Mouse (Mus musculus) liver, embryonic 14.5 days (tissue): ENCODE results near the gene Serpinf1. TPM values are rescaled to one million over a fixed set of nuclear protein-coding genes. Genes with fewer than 3 reads are reported as not detected.

Experiments
- ATAC-seq: fragments of 200-750 bp; cut with Nextera tagmentation; 2 replicates; pipeline ENCODE4 v1.8.0; 2017; ENCODE audit warnings: moderate number of reproducible peaks, mild to moderate bottlenecking, moderate library complexity; ENCODE audit not compliant: insufficient read depth
- DNase-seq, 3 experiments: peaks; one replicate each; pipeline ENCODE4 v3.0.0-alpha.2; 2012 to 2013; ENCODE audit warnings: low read depth in 3 of 3, low spot score in 3 of 3
- H3K27ac ChIP-seq: fragments of 300-500 bp; sonication (generic); 2 replicates; pipeline ENCODE4 v1.5.1; 2014; ENCODE audit warnings: moderate library complexity, mild to moderate bottlenecking, control low read depth, inconsistent platforms
- H3K27me3 ChIP-seq: fragments of 300-500 bp; sonication (generic); 2 replicates; pipeline ENCODE4 v1.6.1; 2014; ENCODE audit warnings: mild to moderate bottlenecking, low read length, moderate library complexity; ENCODE audit not compliant: control insufficient read depth, insufficient read depth
- H3K36me3 ChIP-seq: fragments of 300-500 bp; sonication (generic); replicated peaks from 2 replicates; pipeline ENCODE4 v1.6.1; 2014; ENCODE audit warnings: low read depth; ENCODE audit not compliant: control insufficient read depth, insufficient read depth
- H3K4me1 ChIP-seq, 2 experiments: fragments of 200-500 bp in 1 of 2; fragments of 300-500 bp in 1 of 2; sonication (generic) in 1 of 2; replicated peaks; 2 replicates each; pipeline ENCODE4 v1.6.1; 2012 to 2014; ENCODE audit warnings: antibody characterized with exemption in 1 of 2, inconsistent platforms in 1 of 2, low read length in 1 of 2; ENCODE audit not compliant: control insufficient read depth in 2 of 2, insufficient read depth in 2 of 2
- H3K4me2 ChIP-seq: fragments of 300-500 bp; sonication (generic); 2 replicates; pipeline ENCODE4 v1.6.1; 2014; ENCODE audit warnings: low read depth, mild to moderate bottlenecking, control low read depth, moderate library complexity
- H3K4me3 ChIP-seq, 2 experiments: fragments of 200-500 bp in 1 of 2; fragments of 300-500 bp in 1 of 2; sonication (generic) in 1 of 2; 2 replicates each; pipeline ENCODE4 v1.5.1; 2012 to 2014; ENCODE audit warnings: low read depth in 2 of 2, low read length in 2 of 2, mild to moderate bottlenecking in 2 of 2, control low read depth in 1 of 2, inconsistent platforms in 1 of 2, moderate library complexity in 1 of 2; ENCODE audit not compliant: insufficient read depth in 1 of 2
- H3K9ac ChIP-seq: fragments of 300-500 bp; sonication (generic); replicated peaks from 2 replicates; pipeline ENCODE4 v1.6.1; 2014; ENCODE audit warnings: mild to moderate bottlenecking, control low read depth, moderate library complexity
- H3K9me3 ChIP-seq: fragments of 300-500 bp; sonication (generic); 2 replicates; pipeline ENCODE4 v1.6.1; 2016; ENCODE audit warnings: low read length, mixed read lengths; ENCODE audit not compliant: control insufficient read depth
- CTCF ChIP-seq: IDR thresholded peaks from 2 replicates; pipeline ENCODE4 v1.5.1; 2016; ENCODE audit warnings: antibody characterized with exemption, low read depth, control low read depth
- EP300 ChIP-seq: IDR thresholded peaks from 2 replicates; pipeline ENCODE4 v1.6.1; 2016; ENCODE audit warnings: antibody characterized with exemption, low read depth
- WGBS: fragments of 180-500 bp; shearing (Covaris S2); extraction: QIAGEN DNeasy Blood & Tissue Kit; methylation state at CpG from one replicate; pipeline ENCODE4 v1.1.7; 2014; ENCODE audit not compliant: insufficient replicate concordance; 5-methylcytosine and 5-hydroxymethylcytosine counted together
- microRNA counts: library from miRNA; unstranded; fragments of <30 nt; microRNA quantifications from one replicate; lab custom pipeline; 2016
- microRNA-seq: library from miRNA; unstranded; fragments of <30 nt; microRNA quantifications from one replicate; pipeline ENCODE4, GENCODE M21; 2016
- polyA plus RNA-seq, 2 experiments: library from polyadenylated mRNA; depleted of rRNA in 1 of 2; stranded (reverse) in 1 of 2; unstranded in 1 of 2; fragments of >200 nt; fragmentation: Nextera tagmentation in 1 of 2; extraction: Ambion mirVana in 1 of 2; gene quantifications; 2 replicates each; pipeline versions ENCODE4 v1.2.1 to v1.2.3; 2012 to 2014

Gene Serpinf1
- polyA plus RNA-seq, 2 experiments: 104 to 145 TPM

DNA sequence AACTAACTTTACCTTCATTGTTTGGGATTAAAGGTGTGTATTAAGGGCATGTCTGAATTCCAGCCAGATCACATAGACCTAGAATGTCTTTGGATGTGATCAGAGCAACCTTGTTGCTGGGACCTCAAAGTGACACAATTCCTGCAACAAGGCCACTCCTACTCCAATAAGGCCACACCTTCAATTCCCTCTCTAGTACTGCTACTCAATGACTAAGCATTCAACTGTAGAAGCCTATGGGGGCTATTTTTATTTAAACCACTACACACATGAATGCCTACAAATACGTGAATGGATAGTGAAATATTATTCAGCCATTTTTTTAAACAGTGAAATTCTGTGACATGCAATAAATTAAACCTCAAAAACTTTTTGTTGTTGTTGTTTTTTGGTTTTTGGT is 45.4 kb downstream of the Serpinf1 start:
- H3K27ac ChIP-seq: no peak overlapping the region
- no peaks in the 10 kb centered on the region for H3K36me3 ChIP-seq
- TF ChIP-seq CTCF (no peak), EP300 (no peak)
- no peak overlapping the region for H3K4me3 ChIP-seq
- H3K4me2 ChIP-seq: no peak overlapping the region
- 0 out of 2 replicates have a peak, but pooled peaks have one; percentile 45 for ATAC-seq
- WGBS: 25% methylated on average over 1 of the region's 1 CpGs
- no peaks in the 10 kb centered on the region for H3K27me3 ChIP-seq
- H3K9me3 ChIP-seq: no peaks in the 10 kb centered on the region
- H3K4me1 ChIP-seq: no peaks in the 10 kb centered on the region
- no peak overlapping the region for H3K9ac ChIP-seq
- DNase-seq: peak in 1 of 3 experiments; percentile 23

MicroRNAs within 50 kb of the gene (microRNA counts, 519-probe panel; counts per million panel counts)
- microRNA mmu-miR-22 (lab: Ali Mortazavi, UCI): 8,150 counts per million, percentile 85 among the panel's probes with 10 or more counts

Small RNAs within 50 kb of the gene (microRNA-seq; reads per million reads assigned to microRNA genes)
- gene Mir22: 26,375 reads per million, percentile 97 among the genes with 10 or more reads in this experiment

Other genes with a start within 250 kb of the Serpinf1 start
- 7.4 and 10.5 TPM in 2 replicates for gene Ovca2, start 243.9 kb downstream of the Serpinf1 start, polyA plus RNA-seq (2012; rRNA removed)
- gene Ovca2, start 243.9 kb downstream of the Serpinf1 start, polyA plus RNA-seq (2014; fragmentation: Nextera tagmentation; extraction: Ambion mirVana): 14.3 and 15.3 TPM in 2 replicates
- 9.8 and 11.6 TPM in 2 replicates for gene Dph1, start 231.5 kb downstream of the Serpinf1 start, polyA plus RNA-seq (2012; rRNA removed)
- gene Dph1, start 231.5 kb downstream of the Serpinf1 start, polyA plus RNA-seq (2014; fragmentation: Nextera tagmentation; extraction: Ambion mirVana): 9.8 and 12.1 TPM in 2 replicates
- gene Rtn4rl1, start 228.9 kb downstream of the Serpinf1 start, polyA plus RNA-seq (2012; rRNA removed): 0.56 and 0.61 TPM in 2 replicates
- 0.68 and 0.98 TPM in 2 replicates for gene Rtn4rl1, start 228.9 kb downstream of the Serpinf1 start, polyA plus RNA-seq (2014; fragmentation: Nextera tagmentation; extraction: Ambion mirVana)
- 29.6 and 55.3 TPM in 2 replicates for gene Rpa1, start 74.4 kb downstream of the Serpinf1 start, polyA plus RNA-seq (2012; rRNA removed)
- 93.2 and 102 TPM in 2 replicates for gene Rpa1, start 74.4 kb downstream of the Serpinf1 start, polyA plus RNA-seq (2014; fragmentation: Nextera tagmentation; extraction: Ambion mirVana)
- gene Smyd4, start 74.3 kb downstream of the Serpinf1 start, polyA plus RNA-seq (2012; rRNA removed): 1.8 and 2.2 TPM in 2 replicates
- 2.7 and 3.1 TPM in 2 replicates for gene Smyd4, start 74.3 kb downstream of the Serpinf1 start, polyA plus RNA-seq (2014; fragmentation: Nextera tagmentation; extraction: Ambion mirVana)
- gene Serpinf2, start 16.9 kb upstream of the Serpinf1 start, polyA plus RNA-seq (2012; rRNA removed): 474 and 506 TPM in 2 replicates
- gene Serpinf2, start 16.9 kb upstream of the Serpinf1 start, polyA plus RNA-seq (2014; fragmentation: Nextera tagmentation; extraction: Ambion mirVana): 304 and 336 TPM in 2 replicates
- gene Wdr81, start 32.0 kb upstream of the Serpinf1 start, polyA plus RNA-seq (2012; rRNA removed): 15.3 and 16.4 TPM in 2 replicates
- gene Wdr81, start 32.0 kb upstream of the Serpinf1 start, polyA plus RNA-seq (2014; fragmentation: Nextera tagmentation; extraction: Ambion mirVana): 14.6 and 15.8 TPM in 2 replicates
- 7.3 and 8.2 TPM in 2 replicates for gene Tlcd2, start 39.0 kb upstream of the Serpinf1 start, polyA plus RNA-seq (2012; rRNA removed)
- gene Tlcd2, start 39.0 kb upstream of the Serpinf1 start, polyA plus RNA-seq (2014; fragmentation: Nextera tagmentation; extraction: Ambion mirVana): 11.9 and 13.0 TPM in 2 replicates
- gene Prpf8, start 64.1 kb upstream of the Serpinf1 start, polyA plus RNA-seq (2012; rRNA removed): 34.2 and 38.1 TPM in 2 replicates
- gene Prpf8, start 64.1 kb upstream of the Serpinf1 start, polyA plus RNA-seq (2014; fragmentation: Nextera tagmentation; extraction: Ambion mirVana): 34.2 and 42.2 TPM in 2 replicates
- gene Rilp, start 87.4 kb upstream of the Serpinf1 start, polyA plus RNA-seq (2012; rRNA removed): 1.6 and 1.7 TPM in 2 replicates
- gene Rilp, start 87.4 kb upstream of the Serpinf1 start, polyA plus RNA-seq (2014; fragmentation: Nextera tagmentation; extraction: Ambion mirVana): 2.0 and 2.4 TPM in 2 replicates
- 2.4 and 2.6 TPM in 2 replicates for gene Scarf1, start 90.8 kb upstream of the Serpinf1 start, polyA plus RNA-seq (2012; rRNA removed)
- 1.1 and 2.0 TPM in 2 replicates for gene Scarf1, start 90.8 kb upstream of the Serpinf1 start, polyA plus RNA-seq (2014; fragmentation: Nextera tagmentation; extraction: Ambion mirVana)
- 2.7 and 3.0 TPM in 2 replicates for gene Slc43a2, start 109.0 kb upstream of the Serpinf1 start, polyA plus RNA-seq (2012; rRNA removed)
- 2.4 and 2.8 TPM in 2 replicates for gene Slc43a2, start 109.0 kb upstream of the Serpinf1 start, polyA plus RNA-seq (2014; fragmentation: Nextera tagmentation; extraction: Ambion mirVana)
- 18.1 and 25.5 TPM in 2 replicates for gene Pitpna, start 165.4 kb upstream of the Serpinf1 start, polyA plus RNA-seq (2012; rRNA removed)
- gene Pitpna, start 165.4 kb upstream of the Serpinf1 start, polyA plus RNA-seq (2014; fragmentation: Nextera tagmentation; extraction: Ambion mirVana): 32.3 and 35.4 TPM in 2 replicates
- gene Inpp5k, start 208.3 kb upstream of the Serpinf1 start, polyA plus RNA-seq (2012; rRNA removed): 10.8 and 13.0 TPM in 2 replicates
- gene Inpp5k, start 208.3 kb upstream of the Serpinf1 start, polyA plus RNA-seq (2014; fragmentation: Nextera tagmentation; extraction: Ambion mirVana): 16.3 and 17.0 TPM in 2 replicates
- gene Myo1c, start 227.8 kb upstream of the Serpinf1 start, polyA plus RNA-seq (2012; rRNA removed): 12.8 and 14.4 TPM in 2 replicates
- gene Myo1c, start 227.8 kb upstream of the Serpinf1 start, polyA plus RNA-seq (2014; fragmentation: Nextera tagmentation; extraction: Ambion mirVana): 12.6 and 16.3 TPM in 2 replicates